Mouse (Mus musculus): Measurements from ENCODE around the gene Nlrp2.

Nlrp2 gene

GRCm38 (mm10) chr7:5350935-5351334, at the start of gene Nlrp2:
Nlrp2 (minus strand) TSS chr7:5351035.
- no peak for DNase-seq (ENCODE audit: inconsistent age in 2 of 2, low spot score in 1 of 2)

DNA sequence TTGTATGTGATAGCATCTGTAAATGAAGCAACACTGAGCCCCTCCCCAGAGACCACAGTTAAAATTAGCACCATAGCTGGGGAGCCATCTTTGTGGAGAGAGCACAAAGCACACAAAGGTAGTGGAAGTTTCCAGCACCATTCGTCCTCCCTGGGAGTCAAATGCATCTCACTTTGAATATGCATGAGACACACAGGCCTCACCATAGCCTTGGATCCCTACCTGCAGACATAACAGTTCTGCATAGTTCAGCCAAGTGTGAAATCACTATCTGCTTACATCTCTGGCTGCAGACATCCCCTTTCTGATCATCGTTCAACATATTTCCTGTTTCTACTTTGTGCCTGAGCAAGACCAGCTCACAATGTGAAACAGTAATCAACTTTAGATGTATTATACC, 15.9 kb upstream of the Nlrp2 start:
- no peak for DNase-seq (ENCODE audit: inconsistent age in 2 of 2, low spot score in 1 of 2)

- no peak for DNase-seq (ENCODE audit: inconsistent age in 2 of 2, low spot score in 1 of 2)
Measured at GRCm38 (mm10) chr7:5363599-5363998, 12.8 kb upstream of the Nlrp2 start.

DNA sequence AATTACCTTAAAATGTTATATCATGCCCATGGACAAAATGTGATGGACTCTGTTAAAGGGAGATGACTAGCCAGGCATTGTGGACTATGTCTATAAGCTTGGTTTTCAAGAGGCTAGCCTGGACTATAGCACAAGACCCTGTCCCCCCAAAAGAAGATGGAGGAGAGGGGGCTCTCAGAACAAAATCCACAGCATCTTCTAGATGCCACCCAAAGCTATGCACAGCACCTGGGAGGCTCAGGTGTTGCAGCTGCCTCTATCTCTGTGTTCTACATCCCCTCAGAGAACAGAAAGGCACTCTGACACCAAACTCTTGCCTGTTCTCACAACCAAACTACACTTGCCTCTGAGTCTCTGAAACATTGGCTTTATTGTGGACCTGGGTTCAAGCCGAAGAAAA, 598 bp downstream of the Nlrp2 start, which contains the start of gene Gm5065:
TSS of gene Gm5065 (plus strand) at position 301 of the 400 bp plus-strand sequence.
- no peak for DNase-seq (ENCODE audit: inconsistent age in 2 of 2, low spot score in 1 of 2)

DNA sequence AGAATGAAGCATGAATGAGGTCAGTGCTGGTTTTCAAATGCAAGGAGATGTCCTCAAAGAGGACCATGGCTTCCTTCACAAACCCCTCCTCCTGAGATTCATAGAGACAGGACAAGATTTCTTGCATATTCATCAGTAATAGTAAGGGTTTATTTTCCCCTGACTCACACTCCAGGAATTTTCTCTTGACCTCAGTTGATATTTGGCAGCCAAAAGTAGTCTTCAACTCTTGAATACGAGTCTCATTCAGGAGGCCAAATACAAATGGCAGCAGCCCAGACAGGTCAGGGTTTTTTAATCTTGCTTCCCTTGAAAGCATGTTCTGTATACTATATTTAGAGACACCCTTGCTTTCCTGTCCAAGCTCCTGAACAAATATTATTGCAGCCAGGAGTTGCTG, 23.3 kb downstream of the Nlrp2 start:
- DNase-seq (ENCODE audit: inconsistent age in 2 of 2, low spot score in 1 of 2) = no peak

- DNase-seq (ENCODE audit: inconsistent age in 2 of 2, low spot score in 1 of 2) = no peak
Measured at GRCm38 (mm10) chr7:5288281-5288680, 62.6 kb downstream of the Nlrp2 start.

- DNase-seq (ENCODE audit: inconsistent age in 2 of 2, low spot score in 1 of 2) = no peak
Measured at GRCm38 (mm10) chr7:5263051-5263450, 87.8 kb downstream of the Nlrp2 start.

Measured in adrenal gland, adult (tissue).